Mouse (Mus musculus): ENCODE measurements around the gene Ydjc. TPM values are rescaled to one million over a fixed set of nuclear protein-coding genes. Genes with fewer than 3 reads are reported as not detected.

The Ydjc gene
- polyA plus RNA-seq, 1 experiment: 15.3 TPM

- WGBS: 33% methylated on average over 22 of the region's 22 CpGs
- H3K27ac ChIP-seq (ENCODE audit: insufficient read depth, low read length): no peak overlapping the region
- peak overlapping the region; percentile 29 for H3K4me3 ChIP-seq (replicated peaks; ENCODE audit: insufficient read depth, low read depth, low read length)
Measured at GRCm38 (mm10) chr16:17124119-17124870, 20.1 kb upstream of the Ydjc start.

GRCm38 (mm10) chr16:17124871-17125520 is 19.4 kb upstream of the Ydjc start, which contains the start of gene 2610318N02Rik:
Gene 2610318N02Rik (minus strand): TSS chr16:17125167.
- H3K4me1 ChIP-seq (ENCODE audit: control insufficient read depth, insufficient read depth, low read length): peaks cover 5% of the 10 kb centered on the region; the same call in 1 of the 2 replicates
- no peaks in the 10 kb centered on the region for H3K27me3 ChIP-seq (ENCODE audit: control insufficient read depth, insufficient read depth, low read length)
- DNase-seq: peak; percentile 66 to 68
- 3% methylated on average over 25 of the region's 25 CpGs for WGBS
- peak within 1 kb of the TSS; percentile 29 for H3K4me3 ChIP-seq (replicated peaks; ENCODE audit: insufficient read depth, low read depth, low read length)
- H3K27ac ChIP-seq (ENCODE audit: insufficient read depth, low read length): no peak within 1 kb of the TSS
- TF ChIP-seq CTCF (IDR thresholded peaks at IDR 0.05; ENCODE audit: borderline replicate concordance, insufficient read depth, low read depth, low read length) (no peak), POLR2A (IDR thresholded peaks at IDR 0.05; ENCODE audit: borderline replicate concordance, insufficient read depth, low read length) (no peak)

More at GRCm38 (mm10) chr16:17124119-17124870, 20.1 kb upstream of the Ydjc start:
- H3K27me3 ChIP-seq (ENCODE audit: control insufficient read depth, insufficient read depth, low read length): no peaks in the 10 kb centered on the region
- peaks cover 5% of the 10 kb centered on the region; the same call in 1 of the 2 replicates for H3K4me1 ChIP-seq (ENCODE audit: control insufficient read depth, insufficient read depth, low read length)
- TF ChIP-seq POLR2A (IDR thresholded peaks at IDR 0.05; ENCODE audit: borderline replicate concordance, insufficient read depth, low read length) (no peak), CTCF (IDR thresholded peaks at IDR 0.05; ENCODE audit: borderline replicate concordance, insufficient read depth, low read depth, low read length) (no peak)
- no peak for DNase-seq

- Histone ChIP-seq H3K27ac (ENCODE audit: insufficient read depth, low read length) (no peak overlapping the region), H3K4me1 (ENCODE audit: control insufficient read depth, insufficient read depth, low read length) (peaks cover 5% of the 10 kb centered on the region; the same call in 1 of the 2 replicates), H3K4me3 (replicated peaks; ENCODE audit: insufficient read depth, low read depth, low read length) (no peak overlapping the region), H3K27me3 (ENCODE audit: control insufficient read depth, insufficient read depth, low read length) (no peaks in the 10 kb centered on the region)
- peak in 1 of 2 experiments; percentile 26 for DNase-seq
- WGBS: 100% methylated on average over 1 of the region's 1 CpGs
- peak; percentile 61; the same call in 1 of the 2 replicates for TF ChIP-seq CTCF (IDR thresholded peaks at IDR 0.05; ENCODE audit: borderline replicate concordance, insufficient read depth, low read depth, low read length)
- TF ChIP-seq POLR2A (IDR thresholded peaks at IDR 0.05; ENCODE audit: borderline replicate concordance, insufficient read depth, low read length): no peak
Measured at GRCm38 (mm10) chr16:17127292-17127691, 17.1 kb upstream of the Ydjc start.

GRCm38 (mm10) chr16:17131191-17132088 is 13.0 kb upstream of the Ydjc start:
- peak overlapping the region; percentile 91 for H3K4me3 ChIP-seq (replicated peaks; ENCODE audit: insufficient read depth, low read depth, low read length)
- H3K27ac ChIP-seq (ENCODE audit: insufficient read depth, low read length): peak overlapping the region; percentile 46
- TF ChIP-seq CTCF (IDR thresholded peaks at IDR 0.05; ENCODE audit: borderline replicate concordance, insufficient read depth, low read depth, low read length): peak; percentile 23; the same call in 1 of the 2 replicates
- TF ChIP-seq POLR2A (IDR thresholded peaks at IDR 0.05; ENCODE audit: borderline replicate concordance, insufficient read depth, low read length): no peak
- no peaks in the 10 kb centered on the region for H3K27me3 ChIP-seq (ENCODE audit: control insufficient read depth, insufficient read depth, low read length)
- H3K4me1 ChIP-seq (ENCODE audit: control insufficient read depth, insufficient read depth, low read length): no peaks in the 10 kb centered on the region
- WGBS: 3% methylated on average over 43 of the region's 43 CpGs
- peak; percentile 44 to 63 for DNase-seq

- Histone ChIP-seq H3K4me1 (ENCODE audit: control insufficient read depth, insufficient read depth, low read length) (no peaks in the 10 kb centered on the region), H3K4me3 (replicated peaks; ENCODE audit: insufficient read depth, low read depth, low read length) (peak within 1 kb of the TSS; percentile 91), H3K27me3 (ENCODE audit: control insufficient read depth, insufficient read depth, low read length) (no peaks in the 10 kb centered on the region), H3K27ac (ENCODE audit: insufficient read depth, low read length) (peak within 1 kb of the TSS; percentile 46)
- peak; percentile 74 for TF ChIP-seq POLR2A (IDR thresholded peaks at IDR 0.05; ENCODE audit: borderline replicate concordance, insufficient read depth, low read length)
- TF ChIP-seq CTCF (IDR thresholded peaks at IDR 0.05; ENCODE audit: borderline replicate concordance, insufficient read depth, low read depth, low read length): no peak
- under 1% methylated on average over 47 of the region's 47 CpGs for WGBS
- peak; percentile 98 to 99 for DNase-seq
Measured at GRCm38 (mm10) chr16:17132089-17132905, 12.1 kb upstream of the Ydjc start, which contains the start of gene Sdf2l1. Gene Sdf2l1 (minus strand): TSS chr16:17132383.

GRCm38 (mm10) chr16:17132906-17133200 is 11.6 kb upstream of the Ydjc start:
- no peaks in the 10 kb centered on the region for H3K27me3 ChIP-seq (ENCODE audit: control insufficient read depth, insufficient read depth, low read length)
- DNase-seq: no peak
- no peaks in the 10 kb centered on the region for H3K4me1 ChIP-seq (ENCODE audit: control insufficient read depth, insufficient read depth, low read length)
- no peak overlapping the region for H3K27ac ChIP-seq (ENCODE audit: insufficient read depth, low read length)
- H3K4me3 ChIP-seq (replicated peaks; ENCODE audit: insufficient read depth, low read depth, low read length): no peak overlapping the region
- TF ChIP-seq CTCF (IDR thresholded peaks at IDR 0.05; ENCODE audit: borderline replicate concordance, insufficient read depth, low read depth, low read length): no peak
- TF ChIP-seq POLR2A (IDR thresholded peaks at IDR 0.05; ENCODE audit: borderline replicate concordance, insufficient read depth, low read length): no peak
- WGBS: 17% methylated on average over 7 of the region's 7 CpGs

Measured in cerebellum, adult 2 months (tissue).